ENCODE assay signal across 8 mouse cellular contexts in genomic region chrX:166661808-166662207, GRCm38 (mm10).
A peak's percentile ranks its signal among the peaks of the same experiment; 100 is the strongest.
DNase-seq lines count a peak whose midpoint lies in the region; ATAC-seq lines count a peak whose summit lies in the region.

No protein-coding gene starts in this region.

- peak overlapping the region; percentile 78 for H3K27ac ChIP-seq in hindbrain, embryonic 16.5 days (ENCODE audit: low read depth, low read length)
- 0 out of 2 replicates have a peak overlapping the region, but pooled peaks have one; percentile 50 for H3K27ac ChIP-seq in limb, embryonic 12.5 days
- H3K27ac ChIP-seq in midbrain, embryonic 11.5 days (ENCODE audit: low read depth, low read length), result no peak overlapping the region; the same call in 1 of the 2 replicates
- peak overlapping the region; percentile 87 for H3K27ac ChIP-seq in stomach, embryonic 14.5 days (ENCODE audit: low read length)

- H3K9ac ChIP-seq in hindbrain, embryonic 16.5 days (ENCODE audit: low read depth, low read length), result no peak overlapping the region
- no peak overlapping the region for H3K9ac ChIP-seq in limb, embryonic 12.5 days (replicated peaks)
- no peak overlapping the region for H3K9ac ChIP-seq in midbrain, embryonic 11.5 days (ENCODE audit: low read length)
- no peak overlapping the region for H3K9ac ChIP-seq in stomach, embryonic 14.5 days (replicated peaks; ENCODE audit: low read depth, low read length)

- H3K9me3 ChIP-seq in hindbrain, embryonic 16.5 days (ENCODE audit: control insufficient read depth, low read length), result no peaks in the 10 kb centered on the region
- no peaks in the 10 kb centered on the region for H3K9me3 ChIP-seq in limb, embryonic 12.5 days
- no peaks in the 10 kb centered on the region for H3K9me3 ChIP-seq in midbrain, embryonic 11.5 days (ENCODE audit: control insufficient read depth, low read length)
- no peaks in the 10 kb centered on the region for H3K9me3 ChIP-seq in stomach, embryonic 14.5 days (ENCODE audit: control insufficient read depth, low read depth, low read length)

- no peak overlapping the region for H3K4me3 ChIP-seq in hindbrain, embryonic 16.5 days (ENCODE audit: low read length)
- H3K4me3 ChIP-seq in limb, embryonic 12.5 days (replicated peaks), result no peak overlapping the region
- H3K4me3 ChIP-seq in midbrain, embryonic 11.5 days (ENCODE audit: low read depth, low read length), result no peak overlapping the region
- no peak overlapping the region for H3K4me3 ChIP-seq in stomach, embryonic 14.5 days (ENCODE audit: low read depth, low read length)

- 28% methylated on average over 6 of the region's 6 CpGs for WGBS in hindbrain, embryonic 16.5 days
- 47% methylated on average over 6 of the region's 6 CpGs for WGBS in limb, embryonic 12.5 days
- WGBS in midbrain, embryonic 11.5 days, result 32% methylated on average over 6 of the region's 6 CpGs
- WGBS in stomach, embryonic 14.5 days, result 38% methylated on average over 6 of the region's 6 CpGs

- DNase-seq in frontal cortex, postnatal 25 days (ENCODE audit: low spot score in 2 of 2), result no peak
- peak; percentile 57 for DNase-seq in gastrocnemius, postnatal 25 days
- DNase-seq in midbrain, embryonic 11.5 days (ENCODE audit: low spot score, missing footprints), result no peak

- 0 out of 2 replicates have a peak, but pooled peaks cover 2% of the 10 kb centered on the region for H3K27me3 ChIP-seq in hindbrain, embryonic 16.5 days (replicated peaks; ENCODE audit: control insufficient read depth, insufficient read depth, low read length)
- peaks cover 45% of the 10 kb centered on the region for H3K27me3 ChIP-seq in limb, embryonic 12.5 days
- peaks cover 9% of the 10 kb centered on the region; the same call in 1 of the 2 replicates for H3K27me3 ChIP-seq in midbrain, embryonic 11.5 days (ENCODE audit: control insufficient read depth, insufficient read depth, low read length)
- no peaks in the 10 kb centered on the region for H3K27me3 ChIP-seq in stomach, embryonic 14.5 days (ENCODE audit: control insufficient read depth, insufficient read depth, low read length)

- peak; percentile 82 for ATAC-seq in frontal cortex, adult (ENCODE audit: low TSS enrichment)
- peak; percentile 86 for ATAC-seq in common myeloid progenitor, adult 5-6 weeks (replicated peaks; ENCODE audit: low read depth, poor library complexity, severe bottlenecking)
- peak; percentile 22; the same call in 1 of the 2 replicates for ATAC-seq in hindbrain, embryonic 16.5 days
- ATAC-seq in limb, embryonic 12.5 days (ENCODE audit: insufficient number of reproducible peaks, insufficient read depth, low FRiP score, low TSS enrichment, low read depth), result no peak
- peak; percentile 19; the same call in 1 of the 2 replicates for ATAC-seq in midbrain, embryonic 11.5 days (ENCODE audit: low FRiP score)
- ATAC-seq in stomach, embryonic 14.5 days (ENCODE audit: insufficient number of reproducible peaks, insufficient read depth, low FRiP score, low read depth), result peak; percentile 74

- no peaks in the 10 kb centered on the region for H3K36me3 ChIP-seq in hindbrain, embryonic 16.5 days (ENCODE audit: control insufficient read depth, insufficient read depth, low read length)
- no peaks in the 10 kb centered on the region for H3K36me3 ChIP-seq in limb, embryonic 12.5 days
- no peaks in the 10 kb centered on the region for H3K36me3 ChIP-seq in midbrain, embryonic 11.5 days (ENCODE audit: control insufficient read depth, insufficient read depth, low read length)
- H3K36me3 ChIP-seq in stomach, embryonic 14.5 days (ENCODE audit: control insufficient read depth, insufficient read depth, low read length), result no peaks in the 10 kb centered on the region

- H3K4me2 ChIP-seq in hindbrain, embryonic 16.5 days (ENCODE audit: low read length), result peak overlapping the region; percentile 3; the same call in 1 of the 2 replicates
- H3K4me2 ChIP-seq in limb, embryonic 12.5 days, result no peak overlapping the region
- H3K4me2 ChIP-seq in midbrain, embryonic 11.5 days, result no peak overlapping the region
- no peak overlapping the region for H3K4me2 ChIP-seq in stomach, embryonic 14.5 days (replicated peaks; ENCODE audit: low read depth, low read length)

- no peaks in the 10 kb centered on the region for H3K4me1 ChIP-seq in hindbrain, embryonic 16.5 days (ENCODE audit: control insufficient read depth, insufficient read depth, low read depth, low read length)
- no peaks in the 10 kb centered on the region for H3K4me1 ChIP-seq in limb, embryonic 12.5 days (replicated peaks)
- peaks cover 2% of the 10 kb centered on the region; the same call in 1 of the 2 replicates for H3K4me1 ChIP-seq in midbrain, embryonic 11.5 days (ENCODE audit: control insufficient read depth, insufficient read depth, low read length)
- no peaks in the 10 kb centered on the region for H3K4me1 ChIP-seq in stomach, embryonic 14.5 days (ENCODE audit: control insufficient read depth, insufficient read depth, low read length)
